Mouse (Mus musculus) spleen, adult 18-20 months (tissue): Measurements from ENCODE around the gene Gm21985.
A peak's percentile ranks its signal among the peaks of the same experiment; 100 is the strongest.

Experiments used
- DNase-seq, 2 experiments: peaks; one replicate each; pipeline ENCODE4 v3.0.0; 2022; ENCODE audit warnings: mixed read lengths in 2 of 2

The Gm21985 gene

GRCm38 (mm10) chr2:112332051-112332898 lies 66.2 kb downstream of the Gm21985 start:
- DNase-seq: no peak

- no peak for DNase-seq
These were observed 71.1 kb downstream of the Gm21985 start for GRCm38 (mm10) chr2:112337211-112337610.

- DNase-seq: peak in 1 of 2 experiments; percentile 16
These were observed 73.6 kb downstream of the Gm21985 start for GRCm38 (mm10) chr2:112339736-112340135.

GRCm38 (mm10) chr2:112341117-112341516 lies 75.0 kb downstream of the Gm21985 start:
- no peak for DNase-seq

- DNase-seq: no peak
These were observed 82.1 kb downstream of the Gm21985 start for GRCm38 (mm10) chr2:112348246-112348645.

- DNase-seq: no peak
These were observed 87.8 kb downstream of the Gm21985 start for GRCm38 (mm10) chr2:112353685-112354455.

- DNase-seq: no peak
These were observed 93.5 kb downstream of the Gm21985 start for GRCm38 (mm10) chr2:112359611-112360010.

- DNase-seq: no peak
These were observed 94.1 kb downstream of the Gm21985 start for GRCm38 (mm10) chr2:112360012-112360780.

GRCm38 (mm10) chr2:112360781-112361169 lies 94.7 kb downstream of the Gm21985 start:
- no peak for DNase-seq

- no peak for DNase-seq
These were observed 101.1 kb downstream of the Gm21985 start for GRCm38 (mm10) chr2:112367222-112367621.

- DNase-seq: peak; percentile 74 to 85
These were observed 101.9 kb downstream of the Gm21985 start, which contains the start of gene Emc4 for GRCm38 (mm10) chr2:112367726-112368673. TSS of gene Emc4 (minus strand) at chr2:112368027.

GRCm38 (mm10) chr2:112369941-112370340 lies 103.8 kb downstream of the Gm21985 start:
- DNase-seq: no peak

GRCm38 (mm10) chr2:112373141-112373540 lies 107.0 kb downstream of the Gm21985 start:
- DNase-seq: no peak

GRCm38 (mm10) chr2:112374610-112375009 lies 108.5 kb downstream of the Gm21985 start:
- DNase-seq: no peak

GRCm38 (mm10) chr2:112378973-112379898 lies 113.1 kb downstream of the Gm21985 start, which contains the start of gene Katnbl1:
TSS of gene Katnbl1 (plus strand) at chr2:112379211.
- DNase-seq: peak; percentile 90 to 97

- no peak for DNase-seq
These were observed 114.0 kb downstream of the Gm21985 start for GRCm38 (mm10) chr2:112380131-112380530.

- no peak for DNase-seq
These were observed 115.1 kb downstream of the Gm21985 start for GRCm38 (mm10) chr2:112381219-112381618.

GRCm38 (mm10) chr2:112390843-112391242 lies 124.7 kb downstream of the Gm21985 start:
- DNase-seq: no peak

GRCm38 (mm10) chr2:112391346-112392000 lies 125.4 kb downstream of the Gm21985 start:
- no peak for DNase-seq

GRCm38 (mm10) chr2:112392689-112393088 lies 126.6 kb downstream of the Gm21985 start:
- no peak for DNase-seq
